Mouse (Mus musculus) midbrain, embryonic 15.5 days (tissue): ENCODE measurements at regions not wholly inside any gene's neighbourhood (a gene's known extent, or its start where the extent isn't known, plus 50 kb on each side); places are given as distances from the start of the nearest gene placed in this dataset.

Source experiments
- ATAC-seq: fragments of 200-750 bp; cut with Nextera tagmentation; replicated peaks from 2 replicates; pipeline ENCODE4 v1.8.0; 2017; ENCODE audit warnings: moderate TSS enrichment
- H3K27ac ChIP-seq: fragments of 300-500 bp; sonication (generic); 2 replicates; pipeline ENCODE4 v1.5.1; 2015; ENCODE audit warnings: mild to moderate bottlenecking, inconsistent platforms
- H3K27me3 ChIP-seq: fragments of 300-500 bp; sonication (generic); replicated peaks from 2 replicates; pipeline ENCODE4 v1.6.1; 2015; ENCODE audit warnings: inconsistent platforms
- H3K36me3 ChIP-seq: fragments of 300-500 bp; sonication (generic); replicated peaks from 2 replicates; pipeline ENCODE4 v1.6.1; 2015; ENCODE audit warnings: inconsistent platforms
- H3K4me1 ChIP-seq: fragments of 300-500 bp; sonication (generic); 2 replicates; pipeline ENCODE4 v1.6.1; 2015; ENCODE audit warnings: inconsistent platforms
- H3K4me2 ChIP-seq: fragments of 300-500 bp; sonication (generic); 2 replicates; pipeline ENCODE4 v1.6.1; 2015; ENCODE audit warnings: inconsistent platforms, mild to moderate bottlenecking, moderate library complexity
- H3K4me3 ChIP-seq: fragments of 300-500 bp; sonication (generic); 2 replicates; pipeline ENCODE4 v1.5.1; 2015; ENCODE audit warnings: mild to moderate bottlenecking, inconsistent platforms
- H3K9ac ChIP-seq: fragments of 300-500 bp; sonication (generic); 2 replicates; pipeline ENCODE4 v1.6.1; 2015; ENCODE audit warnings: mild to moderate bottlenecking, inconsistent platforms
- H3K9me3 ChIP-seq: fragments of 300-500 bp; sonication (generic); 2 replicates; pipeline ENCODE4 v1.6.1; 2016; ENCODE audit warnings: inconsistent platforms
- WGBS: fragments of 180-500 bp; shearing (Covaris S2); methylation state at CpG from one replicate; pipeline ENCODE4 v1.1.7; 2015; ENCODE audit warnings: mixed read lengths; 5-methylcytosine and 5-hydroxymethylcytosine counted together

- Histone ChIP-seq H3K4me2 (no peak overlapping the region), H3K4me3 (no peak overlapping the region), H3K27ac (no peak overlapping the region), H3K4me1 (no peaks in the 10 kb centered on the region), H3K9me3 (no peaks in the 10 kb centered on the region), H3K27me3 (no peaks in the 10 kb centered on the region), H3K36me3 (no peaks in the 10 kb centered on the region), H3K9ac (no peak overlapping the region)
- 89% methylated on average over 2 of the region's 2 CpGs for WGBS
- no peak for ATAC-seq
Measured at GRCm38 (mm10) chr3:148158533-148158932, 831.8 kb downstream of the Adgrl2 start.

- H3K9ac ChIP-seq, result no peak overlapping the region
- H3K4me1 ChIP-seq, result no peaks in the 10 kb centered on the region
- no peaks in the 10 kb centered on the region for H3K36me3 ChIP-seq
- 90% methylated on average over 2 of the region's 2 CpGs for WGBS
- no peak for ATAC-seq
- no peak overlapping the region for H3K4me3 ChIP-seq
- no peaks in the 10 kb centered on the region for H3K9me3 ChIP-seq
- no peak overlapping the region for H3K4me2 ChIP-seq
- no peak overlapping the region for H3K27ac ChIP-seq
- no peaks in the 10 kb centered on the region for H3K27me3 ChIP-seq
Measured at GRCm38 (mm10) chr3:148143776-148144175, 846.6 kb downstream of the Adgrl2 start.

- no peak overlapping the region for H3K4me2 ChIP-seq
- WGBS, result 72% methylated on average over 3 of the region's 3 CpGs
- H3K27me3 ChIP-seq, result no peaks in the 10 kb centered on the region
- no peak overlapping the region for H3K27ac ChIP-seq
- no peak overlapping the region for H3K4me3 ChIP-seq
- no peaks in the 10 kb centered on the region for H3K36me3 ChIP-seq
- no peak overlapping the region for H3K9ac ChIP-seq
- no peaks in the 10 kb centered on the region for H3K9me3 ChIP-seq
- no peak for ATAC-seq
- H3K4me1 ChIP-seq, result no peaks in the 10 kb centered on the region
Measured at GRCm38 (mm10) chr3:148136791-148137251, 853.5 kb downstream of the Adgrl2 start.

- Histone ChIP-seq H3K4me3 (no peak overlapping the region), H3K4me1 (no peaks in the 10 kb centered on the region), H3K27me3 (no peaks in the 10 kb centered on the region), H3K4me2 (no peak overlapping the region), H3K36me3 (no peaks in the 10 kb centered on the region), H3K9me3 (no peaks in the 10 kb centered on the region), H3K27ac (no peak overlapping the region), H3K9ac (no peak overlapping the region)
- ATAC-seq, result no peak
- 97% methylated on average over 2 of the region's 2 CpGs for WGBS
Measured at GRCm38 (mm10) chr3:148134646-148135045, 855.7 kb downstream of the Adgrl2 start.

GRCm38 (mm10) chr3:148115576-148115975, 874.8 kb downstream of the Adgrl2 start:
- H3K4me1 ChIP-seq, result no peaks in the 10 kb centered on the region
- H3K4me2 ChIP-seq, result no peak overlapping the region
- H3K4me3 ChIP-seq, result no peak overlapping the region
- H3K27me3 ChIP-seq, result no peaks in the 10 kb centered on the region
- no peak overlapping the region for H3K27ac ChIP-seq
- no peak overlapping the region for H3K9ac ChIP-seq
- H3K36me3 ChIP-seq, result no peaks in the 10 kb centered on the region
- no peak for ATAC-seq
- no peaks in the 10 kb centered on the region; the same call in 1 of the 2 replicates for H3K9me3 ChIP-seq

GRCm38 (mm10) chr3:148112204-148112603, 878.2 kb downstream of the Adgrl2 start:
- Histone ChIP-seq H3K9ac (no peak overlapping the region), H3K4me1 (no peaks in the 10 kb centered on the region), H3K27me3 (no peaks in the 10 kb centered on the region), H3K4me3 (no peak overlapping the region), H3K36me3 (no peaks in the 10 kb centered on the region), H3K27ac (no peak overlapping the region), H3K9me3 (no peaks in the 10 kb centered on the region; the same call in 1 of the 2 replicates), H3K4me2 (no peak overlapping the region)
- WGBS, result 86% methylated on average over 3 of the region's 3 CpGs
- no peak for ATAC-seq

GRCm38 (mm10) chr3:148107031-148107430, 883.3 kb downstream of the Adgrl2 start:
- no peaks in the 10 kb centered on the region for H3K4me1 ChIP-seq
- no peak for ATAC-seq
- H3K27ac ChIP-seq, result no peak overlapping the region
- no peak overlapping the region for H3K9ac ChIP-seq
- WGBS, result 50% methylated on average over 1 of the region's 1 CpGs
- no peak overlapping the region for H3K4me3 ChIP-seq
- no peaks in the 10 kb centered on the region for H3K36me3 ChIP-seq
- no peaks in the 10 kb centered on the region for H3K27me3 ChIP-seq
- no peaks in the 10 kb centered on the region; the same call in 1 of the 2 replicates for H3K9me3 ChIP-seq
- no peak overlapping the region for H3K4me2 ChIP-seq

GRCm38 (mm10) chr3:148093930-148094329, 896.4 kb downstream of the Adgrl2 start:
- no peak overlapping the region for H3K9ac ChIP-seq
- H3K27ac ChIP-seq, result no peak overlapping the region
- H3K9me3 ChIP-seq, result no peaks in the 10 kb centered on the region
- no peak overlapping the region for H3K4me2 ChIP-seq
- H3K27me3 ChIP-seq, result no peaks in the 10 kb centered on the region
- H3K36me3 ChIP-seq, result no peaks in the 10 kb centered on the region
- 72% methylated on average over 4 of the region's 4 CpGs for WGBS
- no peaks in the 10 kb centered on the region for H3K4me1 ChIP-seq
- H3K4me3 ChIP-seq, result no peak overlapping the region
- ATAC-seq, result no peak

- 49% methylated on average over 2 of the region's 2 CpGs for WGBS
- Histone ChIP-seq H3K36me3 (no peaks in the 10 kb centered on the region), H3K4me3 (no peak overlapping the region), H3K4me1 (no peaks in the 10 kb centered on the region), H3K9ac (no peak overlapping the region), H3K9me3 (no peaks in the 10 kb centered on the region), H3K4me2 (no peak overlapping the region), H3K27ac (no peak overlapping the region), H3K27me3 (no peaks in the 10 kb centered on the region)
- ATAC-seq, result no peak
Measured at GRCm38 (mm10) chr3:148075841-148076240, 914.5 kb downstream of the Adgrl2 start.

GRCm38 (mm10) chr3:148066701-148067100, 923.7 kb downstream of the Adgrl2 start:
- Histone ChIP-seq H3K36me3 (no peaks in the 10 kb centered on the region), H3K4me1 (no peaks in the 10 kb centered on the region), H3K4me2 (no peak overlapping the region), H3K4me3 (no peak overlapping the region), H3K27ac (no peak overlapping the region), H3K9ac (no peak overlapping the region), H3K9me3 (no peaks in the 10 kb centered on the region), H3K27me3 (no peaks in the 10 kb centered on the region)
- ATAC-seq, result no peak
- 85% methylated on average over 6 of the region's 6 CpGs for WGBS

- Histone ChIP-seq H3K4me2 (no peak overlapping the region), H3K9ac (no peak overlapping the region), H3K27ac (no peak overlapping the region), H3K4me3 (no peak overlapping the region), H3K27me3 (no peaks in the 10 kb centered on the region), H3K4me1 (no peaks in the 10 kb centered on the region), H3K9me3 (no peaks in the 10 kb centered on the region), H3K36me3 (no peaks in the 10 kb centered on the region)
- WGBS, result 80% methylated on average over 4 of the region's 4 CpGs
- no peak for ATAC-seq
Measured at GRCm38 (mm10) chr3:148056074-148056473, 934.3 kb downstream of the Adgrl2 start.

- WGBS, result 71% methylated on average over 5 of the region's 5 CpGs
- H3K4me1 ChIP-seq, result no peaks in the 10 kb centered on the region
- no peaks in the 10 kb centered on the region for H3K27me3 ChIP-seq
- H3K4me3 ChIP-seq, result no peak overlapping the region
- ATAC-seq, result no peak
- H3K27ac ChIP-seq, result no peak overlapping the region
- H3K36me3 ChIP-seq, result no peaks in the 10 kb centered on the region
- H3K9me3 ChIP-seq, result no peaks in the 10 kb centered on the region
- no peak overlapping the region for H3K4me2 ChIP-seq
- H3K9ac ChIP-seq, result no peak overlapping the region
Measured at GRCm38 (mm10) chr3:148052516-148052915, 937.8 kb downstream of the Adgrl2 start.

- no peaks in the 10 kb centered on the region for H3K36me3 ChIP-seq
- H3K27me3 ChIP-seq, result no peaks in the 10 kb centered on the region
- 84% methylated on average over 2 of the region's 2 CpGs for WGBS
- H3K9ac ChIP-seq, result no peak overlapping the region
- no peak overlapping the region for H3K4me2 ChIP-seq
- no peak for ATAC-seq
- H3K27ac ChIP-seq, result no peak overlapping the region
- H3K4me3 ChIP-seq, result no peak overlapping the region
- no peaks in the 10 kb centered on the region for H3K9me3 ChIP-seq
- H3K4me1 ChIP-seq, result no peaks in the 10 kb centered on the region
Measured at GRCm38 (mm10) chr3:148048247-148048646, 942.1 kb downstream of the Adgrl2 start.
